Mouse (Mus musculus) cerebellum, adult 2 months (tissue): ENCODE data around the gene Rnf207.

Experiments
- CTCF ChIP-seq: fragments of 200-500 bp; IDR thresholded peaks from 2 replicates; pipeline ENCODE4 v1.5.1; 2011; ENCODE audit warnings: low read depth, mild to moderate bottlenecking, control low read depth, low read length, moderate library complexity, borderline replicate concordance; ENCODE audit not compliant: insufficient read depth
- POLR2A ChIP-seq: fragments of 200-500 bp; IDR thresholded peaks from 2 replicates; pipeline ENCODE4 v1.6.1; 2011; ENCODE audit warnings: low read length, control low read depth, borderline replicate concordance; ENCODE audit not compliant: insufficient read depth

DNA sequence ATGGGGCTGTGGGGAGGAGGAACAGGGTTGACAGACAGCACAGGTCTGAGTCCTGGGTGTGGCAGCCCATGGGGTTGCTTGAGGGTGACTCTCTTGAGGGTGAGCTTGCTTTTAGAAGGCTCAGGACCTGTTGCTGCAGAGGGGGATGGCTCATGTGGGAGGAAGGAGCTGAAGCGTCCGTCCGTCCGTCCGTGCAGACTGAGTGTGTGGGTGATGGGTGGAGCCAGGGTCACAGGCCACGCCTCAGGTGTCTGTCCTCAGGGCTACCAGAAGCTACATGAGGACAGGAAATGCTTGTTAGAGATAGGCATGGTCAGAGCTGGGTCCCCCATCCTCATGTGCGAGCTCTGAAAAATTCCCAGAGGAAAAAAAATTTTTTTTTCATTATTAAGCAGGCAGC lies 25.9 kb upstream of the Rnf207 start:
- TF ChIP-seq POLR2A (no peak), CTCF (no peak)
